Mouse (Mus musculus) adrenal gland, postnatal 36 days (tissue): Measurements from ENCODE around the gene Hps4. TPM values are rescaled to one million over a fixed set of nuclear protein-coding genes. Genes with fewer than 3 reads are reported as not detected.
A peak's percentile ranks its signal among the peaks of the same experiment; 100 is the strongest.
"Not testable (repeated sequence)": the region's sequence is repeated elsewhere in the genome, so short reads cannot be mapped to it uniquely, and the experiment has no call there.

ENCODE experiments used
- DNase-seq, 2 experiments: peaks; one replicate each; pipeline ENCODE4 v3.0.0; 2021; ENCODE audit warnings: mixed read lengths in 1 of 2
- long read RNA-seq, 2 experiments: library from polyadenylated mRNA; stranded (forward); transcript quantifications; one replicate each; pipeline ENCODE4 v2.0.0; 2021; ENCODE audit warnings: borderline sequencing depth in 2 of 2
- total RNA-seq, 2 experiments: library from RNA; stranded (reverse); gene quantifications; 2 replicates each; pipeline ENCODE4 v1.2.3; 2021

Hps4 gene
- 10 to 100 TPM; 29.4 to 49.4 TPM for total RNA-seq
- long read RNA-seq, experiment 1, partial matches to known transcripts = 2 of 11 reads
- long read RNA-seq, experiment 1, other reads (novel, unspliced or antisense) = 6 of 11 reads
- long read RNA-seq, experiment 2, partial matches to known transcripts = 3 of 8 reads
- long read RNA-seq, experiment 2, other reads (novel, unspliced or antisense) = 3 of 8 reads

- DNase-seq = peak; percentile 91 to 92
These were observed at the start of gene Hps4, which contains the start of gene Srrd for GRCm38 (mm10) chr5:112342463-112343204. Hps4 (plus strand) TSS chr5:112343083. Srrd (minus strand) TSS chr5:112343040.

DNA sequence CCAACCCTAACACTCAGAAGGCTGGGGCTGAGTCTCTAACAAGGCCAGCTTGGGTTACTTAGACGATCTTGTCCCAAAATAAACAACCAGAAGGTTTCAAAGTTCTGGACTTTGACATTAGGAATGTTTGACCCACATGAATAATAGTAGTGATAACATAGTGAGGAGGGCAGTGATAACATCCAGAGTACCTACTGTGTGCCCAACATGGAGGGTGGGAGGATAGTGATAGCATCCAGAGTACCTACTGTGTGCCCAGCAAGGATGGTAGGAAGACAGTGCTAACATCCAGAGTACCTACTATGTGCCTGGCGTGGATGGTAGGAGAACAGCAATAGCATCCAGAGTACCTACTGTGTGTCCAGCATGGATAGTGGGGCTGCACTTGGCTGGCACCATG is 49.1 kb upstream of the Hps4 start:
- DNase-seq = no peak

- DNase-seq = peak in 1 of 2 experiments; percentile 47
These were observed 48.2 kb upstream of the Hps4 start for GRCm38 (mm10) chr5:112294696-112295095.

- DNase-seq = peak; percentile 69 to 78
These were observed 47.7 kb upstream of the Hps4 start for GRCm38 (mm10) chr5:112295162-112295561.

- DNase-seq = peak in 1 of 2 experiments; percentile 47
These were observed 47.3 kb upstream of the Hps4 start for GRCm38 (mm10) chr5:112295564-112295963.

- peak; percentile 57 to 73 for DNase-seq
These were observed 46.3 kb upstream of the Hps4 start for GRCm38 (mm10) chr5:112296404-112297181.

GRCm38 (mm10) chr5:112297257-112297656 is 45.6 kb upstream of the Hps4 start:
- DNase-seq = no peak

DNA sequence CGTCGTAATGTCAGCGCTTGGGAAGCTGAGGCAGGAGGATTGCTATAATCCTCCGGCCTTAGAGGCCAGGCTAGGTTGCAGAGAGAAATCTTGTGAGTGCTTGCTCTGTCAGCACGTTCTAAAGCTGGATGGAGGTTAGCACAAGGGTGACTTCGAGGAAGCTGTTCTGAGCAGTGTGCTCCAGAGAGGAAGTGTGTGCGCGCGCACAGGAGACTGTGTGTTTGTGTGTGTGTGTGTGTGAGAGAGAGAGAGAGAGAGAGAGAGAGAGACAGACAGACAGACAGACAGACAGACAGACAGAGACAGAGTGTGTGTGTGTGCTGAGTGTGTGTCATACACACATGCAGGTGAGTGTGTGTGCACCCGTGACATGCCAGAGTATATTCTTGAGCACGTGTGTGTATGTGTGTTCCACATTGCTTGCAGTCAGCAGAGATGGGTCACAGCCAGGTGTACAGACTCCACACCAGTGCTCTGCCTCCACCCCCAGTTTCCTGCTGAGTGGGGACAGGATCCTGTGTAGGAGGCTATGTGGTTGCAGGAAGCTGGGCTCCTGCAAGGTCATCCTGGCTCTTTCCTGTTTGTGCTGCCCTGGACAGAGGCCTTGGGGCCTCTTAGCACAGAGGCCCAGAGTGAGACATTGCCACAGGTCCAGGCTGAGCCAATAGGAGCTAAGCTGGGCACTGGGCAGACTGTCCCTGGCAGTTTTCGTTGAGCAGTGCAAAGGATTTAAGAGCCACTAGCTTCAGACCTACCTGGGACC is 44.5 kb upstream of the Hps4 start:
- peak; percentile 83 to 86 for DNase-seq

DNA sequence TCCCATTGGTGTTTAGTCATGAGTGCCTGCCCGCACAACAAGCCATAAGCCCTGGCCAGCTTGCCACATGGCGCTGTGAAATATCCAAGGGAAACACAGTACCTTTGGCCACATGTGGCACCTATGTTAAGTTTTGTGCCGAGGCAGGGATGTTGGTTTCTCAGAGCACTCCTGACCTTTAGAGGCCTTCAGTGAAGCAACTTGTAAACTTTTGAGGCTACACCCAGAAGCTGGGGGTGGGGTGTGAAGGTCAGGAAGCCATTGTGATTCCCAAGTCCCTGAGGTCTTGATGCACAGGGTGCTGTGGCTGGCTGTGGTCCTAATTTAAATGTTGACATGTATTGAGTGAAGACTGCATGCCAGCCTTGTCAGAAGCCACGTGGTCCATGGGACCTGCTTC is 43.5 kb upstream of the Hps4 start:
- DNase-seq = no peak

GRCm38 (mm10) chr5:112300112-112300511 is 42.8 kb upstream of the Hps4 start:
- no peak for DNase-seq

GRCm38 (mm10) chr5:112300721-112301308 is 42.1 kb upstream of the Hps4 start:
- DNase-seq = no peak

GRCm38 (mm10) chr5:112301694-112302093 is 41.2 kb upstream of the Hps4 start:
- DNase-seq = no peak

GRCm38 (mm10) chr5:112302310-112302709 is 40.6 kb upstream of the Hps4 start:
- DNase-seq = peak; percentile 58 to 71

DNA sequence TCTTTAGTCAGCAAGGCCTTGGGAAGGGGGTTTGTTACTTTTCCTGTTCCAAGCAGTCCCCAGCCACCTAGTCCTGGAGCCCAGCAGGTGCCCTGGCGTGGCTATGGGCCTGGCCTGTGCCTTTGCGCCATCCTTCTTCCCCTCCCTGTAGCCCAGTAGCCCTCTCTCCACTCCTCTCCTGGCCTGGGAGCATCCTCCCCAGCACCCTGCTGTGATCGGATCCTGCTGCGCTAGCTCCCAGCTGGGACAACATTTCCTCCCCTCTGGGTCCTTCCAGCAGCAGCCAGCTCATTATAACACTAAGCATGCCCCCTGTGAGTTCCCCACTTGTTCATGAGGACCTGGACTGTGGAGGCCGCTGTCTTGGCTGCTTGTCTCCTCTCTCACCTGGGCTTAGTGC is 37.0 kb upstream of the Hps4 start:
- no peak for DNase-seq

- no peak for DNase-seq
These were observed 29.5 kb upstream of the Hps4 start for GRCm38 (mm10) chr5:112313222-112313885.

GRCm38 (mm10) chr5:112316468-112316867 is 26.4 kb upstream of the Hps4 start:
- DNase-seq = no peak

DNA sequence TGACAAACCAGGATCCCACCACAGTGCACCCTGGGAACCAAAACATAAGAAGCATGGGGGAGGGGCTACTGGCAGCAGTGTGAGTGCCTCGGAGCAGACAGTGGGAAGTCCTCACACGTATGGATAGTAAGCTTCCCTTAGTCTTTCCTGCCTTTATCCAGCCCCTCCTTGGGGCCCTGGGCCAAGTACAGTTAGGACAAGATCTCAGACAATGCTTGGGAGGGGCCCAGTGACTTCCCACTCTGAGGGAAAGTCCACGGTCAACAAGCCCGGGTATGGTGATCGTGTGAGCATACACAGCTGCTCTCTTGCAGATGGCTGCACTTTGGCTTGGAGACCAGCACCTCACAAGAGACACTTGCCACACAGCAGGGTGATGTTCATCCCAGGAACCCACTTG is 25.6 kb upstream of the Hps4 start:
- peak in 1 of 2 experiments; percentile 49 for DNase-seq

DNA sequence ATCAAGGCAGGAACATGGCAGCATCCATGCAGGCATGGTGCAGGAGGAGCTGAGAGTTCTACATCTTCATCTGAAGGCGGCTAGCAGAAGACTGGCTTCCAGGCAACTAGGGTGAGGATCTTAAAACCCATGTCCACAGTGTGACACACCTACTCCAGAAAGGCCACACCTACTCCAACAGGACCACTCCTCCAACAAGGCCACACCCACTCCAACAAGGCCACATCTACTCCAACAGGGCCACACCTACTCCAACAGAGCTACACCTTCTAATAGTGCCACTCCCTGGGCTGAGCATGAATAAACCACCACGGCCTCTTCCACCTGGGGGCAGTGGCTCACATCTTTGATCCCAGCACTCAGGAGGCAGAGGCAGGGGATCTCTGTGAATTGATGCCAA is 23.5 kb upstream of the Hps4 start:
- DNase-seq = not testable (repeated sequence)

- no peak for DNase-seq
These were observed 22.5 kb upstream of the Hps4 start for GRCm38 (mm10) chr5:112320379-112320778.

- DNase-seq = no peak
These were observed 21.9 kb upstream of the Hps4 start for GRCm38 (mm10) chr5:112320936-112321335.

DNA sequence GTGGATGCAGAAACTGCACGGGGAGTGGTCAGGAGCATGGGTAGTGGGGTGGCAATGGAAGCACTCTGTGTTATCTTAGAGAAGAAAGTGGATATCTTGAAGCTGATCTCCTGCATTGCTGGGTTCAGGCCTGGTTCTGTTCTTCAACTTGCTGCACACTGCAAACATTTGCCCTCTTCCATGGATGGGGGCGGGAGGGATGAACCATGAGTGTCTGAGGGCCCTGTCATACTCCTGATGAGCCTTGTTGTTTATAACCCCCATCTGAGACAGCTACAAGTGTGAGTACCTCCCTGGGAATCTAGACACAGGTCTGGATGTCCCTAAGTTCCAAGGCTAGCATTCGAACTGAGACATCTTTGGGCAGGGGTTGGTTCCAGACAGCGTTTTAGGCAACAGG is 21.5 kb upstream of the Hps4 start:
- no peak for DNase-seq
